12 mouse cellular contexts compared by ENCODE assay signal in the genomic region with DNA sequence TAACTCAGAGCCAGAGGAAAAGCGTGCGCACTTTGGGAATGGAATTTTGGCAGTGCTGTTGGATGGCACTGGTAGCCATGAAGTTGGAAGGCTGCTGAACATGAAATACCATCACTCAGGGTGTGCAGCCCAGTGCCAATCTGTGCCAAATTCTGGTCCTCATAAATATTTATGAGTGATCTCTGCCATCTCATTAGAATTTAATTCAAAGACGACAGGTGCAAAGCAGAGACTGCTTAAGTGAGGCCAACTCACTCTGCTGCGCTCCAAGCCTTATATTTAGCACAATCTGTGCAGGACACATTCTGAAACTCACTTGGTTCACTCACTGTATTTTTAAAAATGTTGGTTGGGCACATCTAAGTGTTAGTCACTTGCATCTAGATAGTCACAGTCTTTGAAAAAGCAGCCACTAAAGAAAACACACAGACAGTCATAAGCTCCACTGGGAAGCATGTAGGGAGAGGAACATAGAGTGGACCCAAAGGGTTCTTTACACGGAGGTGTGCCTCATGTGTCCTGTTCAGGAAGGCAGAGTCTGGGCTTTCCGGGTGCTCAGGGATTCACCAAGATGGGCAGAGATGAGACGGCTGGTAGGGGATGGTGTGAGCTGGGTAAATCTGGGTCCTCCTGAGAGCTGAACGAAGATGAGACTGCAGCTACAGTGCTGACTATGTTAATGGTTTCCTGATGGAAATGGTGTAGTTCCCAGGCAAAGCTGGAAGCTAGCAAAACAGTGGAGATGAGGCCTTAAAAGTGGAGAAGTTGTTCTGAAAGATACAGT.
DNase-seq lines count a peak whose midpoint lies in the region; ATAC-seq lines count a peak whose summit lies in the region.
"Had no signal": no experiment of that assay in that cellular context is flagged by ENCODE, and none has a peak within 500 bp of the region (broad histone marks: within the 10 kb centered on the region; RNA-seq: fewer than 3 reads in every experiment).

No protein-coding gene starts in this region.

- H3K36me3 ChIP-seq in hindbrain, embryonic 13.5 days: no peaks in the 10 kb centered on the region
- no peaks in the 10 kb centered on the region for H3K36me3 ChIP-seq in hindbrain, embryonic 11.5 days (ENCODE audit: control insufficient read depth, insufficient read depth, low read length)
- no peaks in the 10 kb centered on the region for H3K36me3 ChIP-seq in forebrain, embryonic 16.5 days (ENCODE audit: control insufficient read depth, insufficient read depth)
- no peaks in the 10 kb centered on the region for H3K36me3 ChIP-seq in embryonic facial prominence, embryonic 10.5 days (replicated peaks)
- H3K36me3 ChIP-seq: neural tube, embryonic 12.5 days had no signal

- DNase-seq in hindbrain, embryonic 11.5 days (ENCODE audit: low spot score): no peak
- peak; percentile 23 for DNase-seq in left cerebral cortex, adult 11 months (ENCODE audit: low spot score)
- peak; percentile 8 for DNase-seq in right cerebral cortex, postnatal 14 days
- no peak for DNase-seq in adipocyte (ENCODE audit: low spot score)
- DNase-seq in gastrocnemius, postnatal 14 days: no peak
- no peak for DNase-seq in embryonic facial prominence, embryonic 10.5 days (ENCODE audit: low spot score)

- H3K4me2 ChIP-seq in hindbrain, embryonic 13.5 days: no peak overlapping the region
- H3K4me2 ChIP-seq in hindbrain, embryonic 11.5 days (replicated peaks; ENCODE audit: low read depth, low read length): no peak overlapping the region
- H3K4me2 ChIP-seq in forebrain, embryonic 16.5 days (ENCODE audit: low read length): no peak overlapping the region
- H3K4me2 ChIP-seq: liver, embryonic 11.5 days; neural tube, embryonic 12.5 days had no signal

- no peaks in the 10 kb centered on the region for H3K9me3 ChIP-seq in hindbrain, embryonic 13.5 days
- no peaks in the 10 kb centered on the region for H3K9me3 ChIP-seq in hindbrain, embryonic 11.5 days (ENCODE audit: control insufficient read depth, low read length)
- H3K9me3 ChIP-seq in forebrain, embryonic 16.5 days (ENCODE audit: control insufficient read depth, low read length): no peaks in the 10 kb centered on the region
- no peaks in the 10 kb centered on the region for H3K9me3 ChIP-seq in embryonic facial prominence, embryonic 10.5 days
- H3K9me3 ChIP-seq: neural tube, embryonic 12.5 days had no signal

- H3K4me1 ChIP-seq in hindbrain, embryonic 13.5 days (replicated peaks): peaks cover 16% of the 10 kb centered on the region
- no peaks in the 10 kb centered on the region for H3K4me1 ChIP-seq in hindbrain, embryonic 11.5 days (replicated peaks; ENCODE audit: control insufficient read depth, insufficient read depth, low read length)
- peaks cover 14% of the 10 kb centered on the region for H3K4me1 ChIP-seq in forebrain, embryonic 16.5 days (replicated peaks; ENCODE audit: control insufficient read depth, insufficient read depth, low read length)
- peaks cover 5% of the 10 kb centered on the region; the same call in 1 of the 2 replicates for H3K4me1 ChIP-seq in embryonic facial prominence, embryonic 10.5 days

- intact Hi-C loops in gastrocnemius, postnatal 14 days (cut with DNase I; ENCODE audit: low total_unique reads): no loop called here

- no peak overlapping the region for H3K4me3 ChIP-seq in hindbrain, embryonic 13.5 days
- no peak overlapping the region for H3K4me3 ChIP-seq in hindbrain, embryonic 11.5 days (ENCODE audit: low read depth, low read length)
- no peak overlapping the region for H3K4me3 ChIP-seq in forebrain, embryonic 16.5 days (replicated peaks; ENCODE audit: low read length)
- no peak overlapping the region for H3K4me3 ChIP-seq in embryonic facial prominence, embryonic 10.5 days
- H3K4me3 ChIP-seq: neural tube, embryonic 12.5 days had no signal

- no peaks in the 10 kb centered on the region for H3K27me3 ChIP-seq in hindbrain, embryonic 13.5 days
- H3K27me3 ChIP-seq in hindbrain, embryonic 11.5 days (ENCODE audit: control insufficient read depth, insufficient read depth, low read length): no peaks in the 10 kb centered on the region
- no peaks in the 10 kb centered on the region for H3K27me3 ChIP-seq in forebrain, embryonic 16.5 days (replicated peaks; ENCODE audit: control insufficient read depth, insufficient read depth, low read length)
- H3K27me3 ChIP-seq in embryonic facial prominence, embryonic 10.5 days (replicated peaks; ENCODE audit: low read depth, poor library complexity, severe bottlenecking): no peaks in the 10 kb centered on the region
- H3K27me3 ChIP-seq: neural tube, embryonic 12.5 days had no signal

- no peak overlapping the region for H3K9ac ChIP-seq in hindbrain, embryonic 13.5 days
- no peak overlapping the region for H3K9ac ChIP-seq in hindbrain, embryonic 11.5 days (ENCODE audit: low read depth, low read length)
- H3K9ac ChIP-seq in forebrain, embryonic 16.5 days (replicated peaks; ENCODE audit: low read depth, low read length): no peak overlapping the region
- H3K9ac ChIP-seq: neural tube, embryonic 12.5 days had no signal

- peak; percentile 71 for ATAC-seq in hindbrain, embryonic 13.5 days (ENCODE audit: low FRiP score)
- no peak for ATAC-seq in hindbrain, embryonic 11.5 days (ENCODE audit: low FRiP score)
- peak; percentile 93 for ATAC-seq in forebrain, embryonic 16.5 days
- ATAC-seq: CD4-positive, CD25-positive, alpha-beta regulatory T cell, adult 4 months had no signal

- WGBS in hindbrain, embryonic 13.5 days: 73% methylated on average over 8 of the region's 8 CpGs
- 75% methylated on average over 8 of the region's 8 CpGs for WGBS in hindbrain, embryonic 11.5 days
- WGBS in forebrain, embryonic 16.5 days: 43% methylated on average over 8 of the region's 8 CpGs
- WGBS in embryonic facial prominence, embryonic 10.5 days: 82% methylated on average over 8 of the region's 8 CpGs

- H3K27ac ChIP-seq in hindbrain, embryonic 13.5 days: no peak overlapping the region
- H3K27ac ChIP-seq in hindbrain, embryonic 11.5 days (ENCODE audit: low read depth, low read length): no peak overlapping the region
- peak overlapping the region; percentile 77 for H3K27ac ChIP-seq in forebrain, embryonic 16.5 days (ENCODE audit: low read length)
- H3K27ac ChIP-seq in embryonic facial prominence, embryonic 10.5 days (replicated peaks): no peak overlapping the region
- H3K27ac ChIP-seq: macrophage; neural tube, embryonic 12.5 days had no signal

Comparison
In these comparisons a context has a peak if more than half of its experiments do, and no peak if none do; other contexts are left out.
1. DNase-seq: peak in left cerebral cortex, adult 11 months (single experiment) and right cerebral cortex, postnatal 14 days (single experiment); none in hindbrain, embryonic 11.5 days (single experiment), adipocyte (single experiment), gastrocnemius, postnatal 14 days (single experiment) and embryonic facial prominence, embryonic 10.5 days (single experiment).